Mouse (Mus musculus) hindbrain, embryonic 10.5 days (tissue): ENCODE data around the gene Rnase13. TPM values are rescaled to one million over a fixed set of nuclear protein-coding genes. Genes with fewer than 3 reads are reported as not detected.

ENCODE experiments used
- DNase-seq: peaks from one replicate; pipeline ENCODE4 v3.0.0-alpha.2; 2017; ENCODE audit warnings: low spot score
- H3K27ac ChIP-seq: fragments of 300-500 bp; sonication (generic); 2 replicates; pipeline ENCODE4 v1.5.1; 2016; ENCODE audit warnings: mild to moderate bottlenecking, moderate library complexity
- H3K27me3 ChIP-seq: fragments of 300-500 bp; sonication (generic); 2 replicates; pipeline ENCODE4 v1.6.1; 2016; ENCODE audit warnings: mild to moderate bottlenecking; ENCODE audit not compliant: poor library complexity, insufficient read depth, severe bottlenecking
- H3K36me3 ChIP-seq: fragments of 300-500 bp; sonication (generic); 2 replicates; pipeline ENCODE4 v1.6.1; 2016; ENCODE audit warnings: mild to moderate bottlenecking, moderate library complexity
- H3K4me1 ChIP-seq: fragments of 300-500 bp; sonication (generic); replicated peaks from 2 replicates; pipeline ENCODE4 v1.6.1; 2016; ENCODE audit warnings: mild to moderate bottlenecking
- H3K4me3 ChIP-seq: fragments of 300-500 bp; sonication (generic); 2 replicates; pipeline ENCODE4 v1.5.1; 2016; ENCODE audit warnings: mild to moderate bottlenecking, moderate library complexity
- H3K9me3 ChIP-seq: fragments of 300-500 bp; sonication (generic); 2 replicates; pipeline ENCODE4 v1.6.1; 2016; ENCODE audit warnings: mild to moderate bottlenecking, moderate library complexity
- WGBS: fragments of 180-500 bp; shearing (Covaris S2); methylation state at CpG from one replicate; pipeline ENCODE4 v1.1.7; 2016; 5-methylcytosine and 5-hydroxymethylcytosine counted together
- polyA plus RNA-seq: library from polyadenylated mRNA; unstranded; fragments of >200 nt; fragmentation: Nextera tagmentation; extraction: Ambion mirVana; gene quantifications from 2 replicates; pipeline ENCODE4 v1.2.1, GENCODE M21; 2016

Gene Rnase13
- polyA plus RNA-seq, 1 experiment from 2014 or later = not detected

DNA sequence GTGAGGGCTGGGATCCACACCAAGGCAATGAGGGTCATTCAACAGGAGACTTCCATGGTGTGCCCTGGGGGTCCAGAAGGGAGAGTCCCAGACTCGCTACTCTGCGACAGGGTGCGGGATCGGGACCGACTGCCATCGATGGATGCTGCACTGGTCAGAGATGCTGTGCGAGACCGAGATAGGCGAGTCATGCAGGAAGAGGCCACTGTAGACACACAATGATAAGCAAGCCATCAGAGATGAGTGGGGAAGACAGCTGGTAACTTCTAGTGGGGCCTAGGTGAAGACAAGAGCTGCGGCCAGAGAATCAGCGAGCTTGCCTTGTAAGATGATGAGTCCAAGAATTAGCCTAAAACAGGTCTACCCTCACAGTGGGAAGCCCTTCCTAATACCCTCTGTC, 16.5 kb downstream of the Rnase13 start:
- DNase-seq = no peak
- Histone ChIP-seq H3K4me1 (peaks cover 8% of the 10 kb centered on the region; the same call in 1 of the 2 replicates), H3K27ac (no peak overlapping the region), H3K9me3 (no peaks in the 10 kb centered on the region), H3K36me3 (no peaks in the 10 kb centered on the region), H3K27me3 (peaks cover 6% of the 10 kb centered on the region), H3K4me3 (no peak overlapping the region)
- WGBS = 95% methylated on average over 11 of the region's 11 CpGs

DNA sequence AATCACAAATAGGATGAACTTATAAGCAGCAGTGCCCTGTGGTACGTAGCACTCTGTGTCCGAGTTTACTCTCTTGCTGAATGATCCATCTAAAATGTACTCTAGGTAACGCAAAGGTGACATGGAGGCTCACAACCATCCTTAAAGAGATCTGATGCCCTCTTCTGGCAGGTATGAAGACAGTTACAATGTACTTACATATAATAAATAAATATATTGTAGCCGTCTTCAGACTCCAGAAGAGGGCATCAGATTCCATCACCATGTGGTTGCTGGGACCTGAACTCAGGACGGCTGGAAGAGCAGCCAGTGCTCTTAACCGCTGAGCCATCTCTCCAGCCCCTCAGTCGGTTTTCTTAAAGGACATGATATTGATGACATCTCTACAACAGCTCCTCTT, 17.9 kb downstream of the Rnase13 start:
- no peak overlapping the region for H3K4me3 ChIP-seq
- H3K27me3 ChIP-seq = no peaks in the 10 kb centered on the region
- no peaks in the 10 kb centered on the region for H3K36me3 ChIP-seq
- H3K27ac ChIP-seq = no peak overlapping the region
- peaks cover 8% of the 10 kb centered on the region; the same call in 1 of the 2 replicates for H3K4me1 ChIP-seq
- no peaks in the 10 kb centered on the region for H3K9me3 ChIP-seq
- DNase-seq = no peak
- 77% methylated on average over 7 of the region's 7 CpGs for WGBS

DNA sequence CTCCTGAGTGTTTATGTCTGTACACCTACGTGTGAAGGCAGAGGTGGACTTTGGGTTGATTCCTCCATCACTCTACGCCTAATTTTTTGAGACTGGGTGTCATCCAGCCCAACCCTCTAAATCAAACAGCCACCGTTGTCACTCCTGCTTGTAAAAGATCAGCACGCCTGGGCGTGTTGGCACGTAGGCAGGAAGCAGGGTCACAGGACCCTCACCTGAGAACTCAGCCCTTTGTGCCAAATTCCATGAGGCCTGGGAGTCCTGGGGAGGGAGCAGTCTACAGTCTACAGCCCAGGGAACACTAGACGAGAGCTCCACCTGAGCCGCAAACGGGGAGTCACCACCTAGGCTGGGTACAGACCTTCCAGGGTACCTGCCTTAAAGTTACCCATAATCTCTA, 18.8 kb downstream of the Rnase13 start:
- DNase-seq = no peak
- Histone ChIP-seq H3K4me1 (peaks cover 8% of the 10 kb centered on the region; the same call in 1 of the 2 replicates), H3K27me3 (no peaks in the 10 kb centered on the region), H3K27ac (no peak overlapping the region), H3K36me3 (no peaks in the 10 kb centered on the region), H3K4me3 (no peak overlapping the region), H3K9me3 (no peaks in the 10 kb centered on the region)
- 90% methylated on average over 9 of the region's 9 CpGs for WGBS

DNA sequence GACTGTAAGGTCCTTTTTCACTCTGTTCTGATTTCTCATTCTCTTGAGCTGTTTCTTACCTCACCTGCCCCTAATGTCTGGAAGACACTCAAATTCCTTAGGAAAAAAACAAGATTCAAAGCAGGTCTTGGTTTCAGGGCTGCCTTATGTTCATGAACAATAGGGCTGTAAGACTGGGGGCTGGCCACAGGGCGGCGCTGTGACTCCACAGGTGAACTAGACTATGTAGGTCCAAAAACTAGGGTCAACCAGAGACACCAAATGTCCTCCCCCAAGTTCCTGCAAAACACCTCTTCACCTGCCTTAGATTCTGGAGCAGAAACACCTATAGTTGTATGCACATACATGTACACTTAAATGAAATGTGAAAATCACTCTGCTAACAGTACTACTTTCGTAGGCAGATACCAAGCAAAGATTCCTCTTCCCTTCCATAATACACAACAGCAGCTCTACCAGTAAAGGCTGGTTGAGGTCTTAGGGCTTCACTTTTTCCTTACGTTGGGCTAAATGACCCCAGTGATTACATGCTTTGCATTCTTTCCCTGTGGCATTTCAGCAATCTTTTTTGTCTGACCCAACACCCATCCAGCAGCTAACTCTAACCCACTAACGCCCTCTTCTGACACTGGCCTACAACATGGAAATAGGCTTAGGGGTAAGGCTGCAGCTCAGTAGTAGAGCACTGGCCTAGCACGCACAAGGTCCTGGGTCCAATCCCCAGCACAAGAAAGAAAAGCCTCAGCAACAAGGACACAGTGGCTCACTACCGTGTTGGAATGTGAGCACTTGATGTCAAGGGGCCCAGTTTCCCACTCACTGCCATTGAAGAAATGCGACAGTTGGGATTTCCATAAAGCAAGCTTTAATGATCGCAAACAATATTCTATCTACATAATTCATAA, 19.5 kb downstream of the Rnase13 start:
- Histone ChIP-seq H3K9me3 (no peaks in the 10 kb centered on the region), H3K4me3 (no peak overlapping the region), H3K36me3 (no peaks in the 10 kb centered on the region), H3K27ac (no peak overlapping the region), H3K27me3 (no peaks in the 10 kb centered on the region), H3K4me1 (peaks cover 8% of the 10 kb centered on the region; the same call in 1 of the 2 replicates)
- 64% methylated on average over 9 of the region's 9 CpGs for WGBS
- DNase-seq = peak; percentile 83

DNA sequence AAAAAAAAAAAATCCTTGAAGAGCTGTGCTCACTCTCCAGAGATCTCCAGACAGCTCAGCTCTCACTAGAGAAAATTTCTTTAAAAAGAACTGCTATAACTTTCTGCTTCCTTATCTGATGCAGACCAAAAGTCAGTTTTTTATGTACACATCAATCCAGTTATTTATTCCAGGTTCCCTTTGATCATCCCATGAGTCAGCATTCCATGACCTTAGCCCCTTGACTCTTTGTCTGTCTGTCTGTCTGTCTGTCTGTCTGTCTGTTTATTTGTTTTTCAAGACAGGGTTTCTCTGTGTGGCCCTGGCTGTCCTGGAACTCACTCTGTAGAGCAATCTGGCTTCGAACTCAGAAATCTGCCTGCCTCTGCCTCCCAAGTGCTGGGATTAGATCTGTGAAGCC, 23.2 kb downstream of the Rnase13 start:
- DNase-seq = no peak
- Histone ChIP-seq H3K27ac (no peak overlapping the region), H3K9me3 (no peaks in the 10 kb centered on the region), H3K27me3 (no peaks in the 10 kb centered on the region), H3K4me3 (no peak overlapping the region), H3K36me3 (peaks cover 8% of the 10 kb centered on the region; the same call in 1 of the 2 replicates), H3K4me1 (no peaks in the 10 kb centered on the region)
- WGBS = 89% methylated on average over 1 of the region's 1 CpGs

DNA sequence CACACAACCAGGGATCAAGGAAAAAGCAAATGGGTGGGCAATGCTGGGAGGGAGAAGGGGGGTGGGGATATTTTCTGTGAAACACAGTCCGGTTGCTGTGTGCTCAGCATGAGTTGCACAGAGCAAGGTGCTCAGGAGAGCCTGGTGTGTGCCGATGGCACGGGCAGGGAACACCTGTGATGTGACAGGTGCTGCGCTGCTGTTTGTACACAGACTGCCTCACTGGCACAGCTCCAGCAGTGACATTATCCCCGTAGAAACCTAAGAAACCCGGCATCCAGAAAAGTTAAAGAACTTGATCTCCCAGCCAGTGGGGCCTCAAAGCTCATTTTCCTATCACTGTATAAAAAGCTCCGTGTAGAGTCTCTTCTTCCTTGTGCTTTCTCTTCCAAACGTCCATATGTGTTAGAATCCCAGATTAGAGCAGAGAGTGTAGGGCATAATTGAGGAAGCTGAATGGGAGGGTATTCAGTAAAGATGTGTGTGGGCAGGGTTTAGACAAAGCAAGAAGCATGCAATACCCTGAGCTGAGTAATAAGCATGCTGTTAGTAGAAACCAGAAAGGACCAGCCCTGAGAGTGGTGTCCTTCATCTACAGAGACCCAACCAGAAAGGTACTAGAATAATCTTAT, 25.9 kb downstream of the Rnase13 start:
- peaks cover 18% of the 10 kb centered on the region for H3K36me3 ChIP-seq
- H3K9me3 ChIP-seq = no peaks in the 10 kb centered on the region
- WGBS = 86% methylated on average over 8 of the region's 8 CpGs
- H3K27ac ChIP-seq = no peak overlapping the region
- DNase-seq = no peak
- no peak overlapping the region for H3K4me3 ChIP-seq
- 0 out of 2 replicates have a peak, but pooled peaks cover 4% of the 10 kb centered on the region for H3K4me1 ChIP-seq
- H3K27me3 ChIP-seq = no peaks in the 10 kb centered on the region

DNA sequence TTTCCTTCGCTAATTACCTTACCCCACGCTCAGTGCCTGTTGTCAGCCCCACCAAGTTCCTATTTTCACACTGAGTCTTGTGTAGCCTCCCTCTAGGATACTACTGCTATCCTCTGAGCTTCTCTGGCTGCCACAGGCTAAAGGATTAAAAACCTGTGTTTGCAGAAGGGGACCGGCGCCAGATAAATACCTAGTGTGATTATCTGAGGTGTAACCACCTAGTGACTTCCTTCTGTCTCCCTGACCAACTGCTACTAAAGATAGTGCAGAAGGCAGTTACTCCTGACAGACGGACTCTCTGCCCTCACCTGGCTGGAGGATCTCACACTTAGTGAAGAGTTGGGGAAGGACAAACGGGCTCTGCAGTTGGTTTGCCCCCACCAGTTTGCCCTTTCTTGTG, 26.6 kb downstream of the Rnase13 start:
- no peak for DNase-seq
- WGBS = 84% methylated on average over 6 of the region's 6 CpGs

DNA sequence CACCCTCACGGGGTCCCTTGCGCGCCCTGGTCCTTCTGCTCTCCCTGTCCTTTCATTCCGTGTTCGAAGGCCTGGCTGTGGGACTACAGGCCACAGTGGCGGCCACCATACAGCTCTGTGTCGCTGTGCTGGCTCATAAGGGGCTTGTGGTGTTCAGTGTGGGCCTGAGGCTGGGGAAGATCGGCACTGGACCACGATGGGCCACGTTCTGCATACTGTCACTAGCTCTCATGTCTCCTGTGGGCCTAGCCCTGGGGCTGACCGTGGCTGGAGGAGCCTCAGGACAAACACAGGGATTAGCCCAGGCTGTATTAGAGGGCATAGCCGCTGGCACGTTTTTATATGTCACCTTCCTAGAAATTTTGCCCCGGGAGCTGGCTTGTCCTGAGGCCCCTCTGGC, 27.5 kb downstream of the Rnase13 start:
- Histone ChIP-seq H3K27me3 (no peaks in the 10 kb centered on the region), H3K4me1 (0 out of 2 replicates have a peak, but pooled peaks cover 4% of the 10 kb centered on the region), H3K9me3 (no peaks in the 10 kb centered on the region), H3K27ac (no peak overlapping the region), H3K4me3 (no peak overlapping the region), H3K36me3 (peaks cover 34% of the 10 kb centered on the region)
- WGBS = 78% methylated on average over 14 of the region's 14 CpGs
- no peak for DNase-seq

More for the DNA sequence above, 26.6 kb downstream of the Rnase13 start:
- 0 out of 2 replicates have a peak, but pooled peaks cover 4% of the 10 kb centered on the region for H3K4me1 ChIP-seq
- H3K27ac ChIP-seq = no peak overlapping the region
- H3K36me3 ChIP-seq = peaks cover 24% of the 10 kb centered on the region
- no peaks in the 10 kb centered on the region for H3K27me3 ChIP-seq
- H3K4me3 ChIP-seq = no peak overlapping the region
- H3K9me3 ChIP-seq = no peaks in the 10 kb centered on the region

DNA sequence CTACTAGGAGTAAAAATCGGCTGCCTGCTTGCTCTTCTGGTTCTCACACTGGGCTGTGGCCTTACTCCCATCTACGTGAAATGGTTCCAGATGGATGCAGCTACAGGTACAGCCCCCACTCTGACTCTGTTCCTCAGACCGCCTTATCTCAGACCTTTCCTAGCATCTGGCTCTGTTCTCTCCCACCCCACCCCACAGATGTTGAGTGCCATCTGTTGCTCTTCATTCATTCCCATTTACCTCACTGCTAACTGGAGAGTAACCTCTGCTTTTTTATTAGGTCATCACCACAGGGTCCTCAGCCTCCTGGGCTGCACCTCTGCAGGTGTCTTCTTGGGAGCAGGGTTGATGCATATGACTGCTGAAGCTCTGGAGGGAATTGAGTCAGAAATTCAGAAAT, 28.8 kb downstream of the Rnase13 start:
- DNase-seq = no peak
- Histone ChIP-seq H3K4me1 (0 out of 2 replicates have a peak, but pooled peaks cover 4% of the 10 kb centered on the region), H3K27me3 (no peaks in the 10 kb centered on the region), H3K4me3 (no peak overlapping the region), H3K36me3 (peaks cover 46% of the 10 kb centered on the region), H3K27ac (no peak overlapping the region), H3K9me3 (no peaks in the 10 kb centered on the region)
- 50% methylated on average over 3 of the region's 3 CpGs for WGBS

DNA sequence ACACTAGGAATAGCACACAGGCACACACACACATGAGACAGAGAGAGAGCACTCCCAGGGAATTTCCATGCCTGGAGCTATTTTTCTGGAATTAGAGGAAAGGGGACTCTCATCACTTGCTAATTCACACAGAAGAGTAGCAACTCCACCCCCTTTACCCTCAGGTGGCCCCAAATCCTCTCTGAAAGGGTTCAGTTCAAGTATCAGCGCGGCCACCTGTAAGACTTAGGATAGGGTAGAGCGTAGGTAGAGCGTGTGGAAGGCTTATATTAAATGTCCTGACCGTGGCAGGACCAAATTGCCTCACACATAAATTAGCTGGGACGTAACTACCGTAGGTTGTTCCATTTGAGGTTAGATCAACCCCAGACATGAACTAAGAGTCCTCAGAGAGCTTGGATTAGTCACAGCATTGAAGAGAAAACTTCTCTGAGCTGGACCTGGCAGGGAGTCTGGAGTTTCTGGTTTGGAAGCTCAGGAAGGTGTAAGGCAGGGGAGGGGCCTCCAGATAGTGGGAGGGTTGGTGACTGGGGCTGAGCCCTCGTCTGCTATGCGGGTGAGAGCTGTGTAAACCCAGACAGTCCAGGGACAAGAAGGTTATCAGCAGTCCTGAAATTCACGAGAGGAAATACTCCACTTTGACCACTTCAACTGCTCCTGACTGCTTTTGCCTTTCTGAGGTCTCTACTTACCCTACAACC, 29.3 kb downstream of the Rnase13 start:
- Histone ChIP-seq H3K36me3 (peaks cover 52% of the 10 kb centered on the region), H3K4me1 (0 out of 2 replicates have a peak, but pooled peaks cover 4% of the 10 kb centered on the region), H3K4me3 (no peak overlapping the region), H3K27me3 (no peaks in the 10 kb centered on the region), H3K9me3 (no peaks in the 10 kb centered on the region), H3K27ac (no peak overlapping the region)
- 34% methylated on average over 10 of the region's 10 CpGs for WGBS
- no peak for DNase-seq

DNA sequence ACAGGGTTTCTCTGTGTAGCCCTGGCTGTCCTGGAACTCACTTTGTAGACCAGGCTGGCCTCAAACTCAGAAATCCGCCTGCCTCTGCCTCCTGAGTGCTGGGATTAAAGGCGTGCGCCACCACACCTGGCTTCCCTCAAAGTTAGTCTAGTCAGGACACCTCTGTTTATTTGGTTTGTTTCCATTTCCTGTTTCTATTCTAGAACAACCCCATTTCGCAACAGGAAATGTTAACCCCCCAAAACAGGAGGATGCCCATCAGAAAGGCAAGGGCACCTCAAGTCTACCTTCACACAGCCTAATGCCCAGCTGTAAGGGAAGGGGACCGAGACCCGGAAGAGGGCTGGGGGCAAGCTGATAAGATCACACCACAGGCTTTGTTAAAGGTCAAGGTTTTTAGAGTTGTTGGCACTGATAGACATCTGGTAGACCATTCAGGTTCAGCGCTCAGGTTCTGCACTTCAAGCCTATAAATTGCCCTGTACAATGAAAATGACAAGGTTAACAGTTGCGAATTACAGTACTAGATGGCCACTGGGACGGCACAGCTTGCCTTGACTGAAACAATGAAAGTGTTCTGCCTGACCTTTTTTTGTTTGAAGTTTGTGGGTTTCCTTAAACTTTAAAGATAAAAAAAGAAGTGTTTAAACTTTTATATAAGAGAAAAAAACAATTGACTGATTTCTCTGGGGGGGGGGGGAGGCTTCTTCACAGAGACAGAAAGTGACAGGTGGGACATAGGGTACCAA, 30.2 kb downstream of the Rnase13 start, which contains the start of gene Slc39a2:
Slc39a2 (plus strand) TSS at position 699 of the 749 bp plus-strand sequence.
- DNase-seq = no peak
- Histone ChIP-seq H3K36me3 (peaks cover 61% of the 10 kb centered on the region), H3K27ac (no peak within 1 kb of the TSS), H3K4me3 (no peak within 1 kb of the TSS), H3K27me3 (no peaks in the 10 kb centered on the region), H3K9me3 (no peaks in the 10 kb centered on the region), H3K4me1 (0 out of 2 replicates have a peak, but pooled peaks cover 4% of the 10 kb centered on the region)
- 92% methylated on average over 9 of the region's 9 CpGs for WGBS

DNA sequence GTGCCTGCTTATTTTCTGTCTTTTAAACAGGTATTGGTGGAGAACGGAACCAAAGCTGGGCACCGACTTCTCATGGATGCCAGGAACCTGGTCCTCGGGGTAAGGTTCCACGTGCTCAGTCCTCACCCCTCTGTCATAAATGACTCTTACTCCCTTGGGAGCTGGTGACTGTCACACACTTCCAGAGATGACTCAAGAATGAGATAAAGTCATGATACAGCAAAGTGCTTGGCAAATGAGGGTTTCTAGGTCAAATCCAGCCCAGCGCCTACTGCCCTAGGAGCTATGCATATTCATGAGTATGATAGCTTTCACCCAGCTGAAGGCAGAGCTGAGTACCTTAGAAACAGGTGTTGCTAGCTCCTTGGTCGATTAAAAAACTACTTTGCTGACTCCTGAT, 32.7 kb downstream of the Rnase13 start:
- 90% methylated on average over 6 of the region's 6 CpGs for WGBS
- Histone ChIP-seq H3K4me1 (peaks cover 20% of the 10 kb centered on the region), H3K9me3 (no peaks in the 10 kb centered on the region), H3K27me3 (no peaks in the 10 kb centered on the region), H3K27ac (no peak overlapping the region), H3K4me3 (no peak overlapping the region), H3K36me3 (peaks cover 64% of the 10 kb centered on the region)
- DNase-seq = no peak
